Mouse (Mus musculus) cerebellum, adult 2 months (tissue): Measurements from ENCODE around the gene Orai2. TPM values are rescaled to one million over a fixed set of nuclear protein-coding genes. Genes with fewer than 3 reads are reported as not detected.
"Not testable (repeated sequence)": the region's sequence is repeated elsewhere in the genome, so short reads cannot be mapped to it uniquely, and the experiment has no call there.

Experiments
- DNase-seq, 2 experiments: peaks; one replicate each; pipeline ENCODE4 v3.0.0; 2021
- H3K27ac ChIP-seq: fragments of 200-500 bp; 2 replicates; pipeline ENCODE4 v1.5.1; 2012; ENCODE audit warnings: low read length, control low read depth, inconsistent platforms; ENCODE audit not compliant: insufficient read depth
- H3K27me3 ChIP-seq: fragments of 200-500 bp; 2 replicates; pipeline ENCODE4 v1.6.1; 2012; ENCODE audit warnings: inconsistent platforms, mild to moderate bottlenecking, low read length, moderate library complexity; ENCODE audit not compliant: control insufficient read depth, insufficient read depth
- H3K4me1 ChIP-seq: fragments of 200-500 bp; 2 replicates; pipeline ENCODE4 v1.6.1; 2011; ENCODE audit warnings: low read length; ENCODE audit not compliant: control insufficient read depth, insufficient read depth
- H3K4me3 ChIP-seq: fragments of 200-500 bp; replicated peaks from 2 replicates; pipeline ENCODE3; 2011; ENCODE audit warnings: mild to moderate bottlenecking, low read depth, low read length, control low read depth; ENCODE audit not compliant: insufficient read depth
- CTCF ChIP-seq: fragments of 200-500 bp; IDR thresholded peaks from 2 replicates; pipeline ENCODE4 v1.5.1; 2011; ENCODE audit warnings: low read depth, mild to moderate bottlenecking, control low read depth, low read length, moderate library complexity, borderline replicate concordance; ENCODE audit not compliant: insufficient read depth
- POLR2A ChIP-seq: fragments of 200-500 bp; IDR thresholded peaks from 2 replicates; pipeline ENCODE4 v1.6.1; 2011; ENCODE audit warnings: low read length, control low read depth, borderline replicate concordance; ENCODE audit not compliant: insufficient read depth
- WGBS: fragments of 180-500 bp; shearing (Covaris S2); methylation state at CpG from one replicate; pipeline ENCODE4 v1.1.7; 2018; 5-methylcytosine and 5-hydroxymethylcytosine counted together
- polyA plus RNA-seq: library from polyadenylated mRNA; depleted of rRNA; stranded (reverse); fragments of >200 nt; gene quantifications from 2 replicates; pipeline ENCODE4 v1.2.3, GENCODE M21; 2012; rRNA removed

The Orai2 gene
- 64.9 and 66.9 TPM in 2 replicates for polyA plus RNA-seq

- Histone ChIP-seq H3K27ac (peak within 1 kb of the TSS; percentile 64), H3K4me1 (peaks cover 17% of the 10 kb centered on the region)
- peak; percentile 86 to 87 for DNase-seq
Measured at GRCm38 (mm10) chr5:136170512-136171362, at the start of gene Orai2. Gene Orai2, minus strand, starts transcription at chr5:136170713.

DNA sequence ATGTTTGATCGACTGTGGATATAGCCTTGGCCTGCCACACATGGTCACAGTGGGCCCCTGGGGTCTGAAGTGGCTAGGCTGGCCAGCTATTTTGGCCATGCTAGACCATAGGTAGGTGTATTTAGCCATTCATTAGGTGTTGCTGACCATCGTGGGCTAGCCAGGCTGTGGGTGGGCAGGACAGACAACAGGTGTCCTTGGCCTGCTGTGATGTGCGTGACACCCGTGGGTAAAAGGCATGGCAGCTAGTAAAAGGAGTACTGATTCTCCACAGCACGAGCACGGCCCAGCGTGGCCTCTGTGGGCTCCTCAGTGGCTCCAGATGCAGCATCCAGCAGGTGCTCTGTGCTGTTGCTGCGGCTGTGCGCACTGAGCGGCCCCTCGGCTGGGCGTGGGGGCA lies 48.1 kb upstream of the Orai2 start:
- Histone ChIP-seq H3K27ac (no peak overlapping the region), H3K4me3 (no peak overlapping the region), H3K4me1 (no peaks in the 10 kb centered on the region), H3K27me3 (no peaks in the 10 kb centered on the region)
- WGBS: 72% methylated on average over 12 of the region's 12 CpGs
- TF ChIP-seq POLR2A (no peak), CTCF (no peak)
- DNase-seq: no peak

More at GRCm38 (mm10) chr5:136170512-136171362, at the start of gene Orai2:
- TF ChIP-seq POLR2A (peak; percentile 45; the same call in 1 of the 2 replicates), CTCF (no peak)
- WGBS: 1% methylated on average over 49 of the region's 49 CpGs
- Histone ChIP-seq H3K4me3 (peak within 1 kb of the TSS; percentile 98), H3K27me3 (no peaks in the 10 kb centered on the region)

DNA sequence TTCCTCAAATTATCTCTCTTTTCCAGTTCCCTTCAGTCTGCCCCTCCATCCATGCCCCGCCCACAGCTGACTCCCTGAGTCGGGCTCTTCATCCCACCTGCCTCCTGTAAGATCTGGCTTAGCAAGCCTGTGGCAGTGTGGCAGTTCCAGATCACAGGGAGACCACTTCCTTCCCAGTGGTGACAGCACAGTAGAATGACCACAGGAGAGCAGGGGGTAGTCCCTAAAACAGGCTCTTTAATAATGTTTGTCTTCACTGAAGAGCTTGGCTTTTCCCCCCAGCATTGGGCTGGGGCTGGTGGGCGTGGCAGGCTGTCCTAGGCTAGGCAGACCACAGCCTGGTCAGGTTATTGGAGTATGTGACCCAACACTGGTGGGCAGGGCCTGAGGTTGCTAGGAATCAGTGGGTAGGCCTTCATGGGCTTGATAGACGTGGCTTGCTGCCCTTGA lies 47.4 kb upstream of the Orai2 start:
- TF ChIP-seq CTCF: no peak
- TF ChIP-seq POLR2A: no peak
- Histone ChIP-seq H3K27me3 (no peaks in the 10 kb centered on the region), H3K4me1 (no peaks in the 10 kb centered on the region), H3K4me3 (no peak overlapping the region), H3K27ac (no peak overlapping the region)
- DNase-seq: no peak
- WGBS: 66% methylated on average over 4 of the region's 4 CpGs

DNA sequence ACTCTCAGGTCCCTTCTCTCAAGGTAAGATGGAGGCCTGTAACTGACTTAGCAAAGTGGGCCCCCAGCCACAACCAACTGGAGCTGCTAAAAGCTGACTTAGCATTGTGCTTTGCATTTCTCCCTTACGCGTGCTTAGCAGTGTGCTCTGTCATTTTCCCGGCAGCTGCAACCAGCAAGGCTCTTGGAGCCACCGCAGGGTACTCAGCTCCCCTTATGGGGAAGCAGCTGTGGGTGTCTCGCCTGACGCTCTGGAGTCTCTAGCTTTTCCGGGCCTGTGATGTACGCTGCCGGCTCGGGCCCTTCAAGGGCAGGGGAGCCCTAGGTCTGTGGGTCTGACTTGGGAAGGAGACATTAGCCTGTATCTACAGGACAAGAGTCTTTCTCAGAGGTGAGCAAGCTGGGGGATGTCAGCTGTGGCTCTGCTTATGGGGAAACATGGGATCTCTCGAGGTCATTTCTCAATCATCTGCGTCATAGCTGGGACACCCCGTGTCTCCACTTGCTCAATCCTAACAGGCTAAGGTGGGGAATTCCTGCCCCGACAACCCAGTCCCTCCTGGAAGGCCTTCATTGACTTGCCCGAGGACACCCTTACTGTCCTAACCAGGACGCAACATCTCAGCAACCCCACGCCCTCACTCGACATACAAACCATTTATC lies 46.6 kb upstream of the Orai2 start:
- TF ChIP-seq CTCF (no peak), POLR2A (no peak)
- H3K4me1 ChIP-seq: no peaks in the 10 kb centered on the region
- H3K4me3 ChIP-seq: no peak overlapping the region
- no peak overlapping the region for H3K27ac ChIP-seq
- no peak for DNase-seq
- WGBS: 82% methylated on average over 18 of the region's 18 CpGs
- H3K27me3 ChIP-seq: no peaks in the 10 kb centered on the region

DNA sequence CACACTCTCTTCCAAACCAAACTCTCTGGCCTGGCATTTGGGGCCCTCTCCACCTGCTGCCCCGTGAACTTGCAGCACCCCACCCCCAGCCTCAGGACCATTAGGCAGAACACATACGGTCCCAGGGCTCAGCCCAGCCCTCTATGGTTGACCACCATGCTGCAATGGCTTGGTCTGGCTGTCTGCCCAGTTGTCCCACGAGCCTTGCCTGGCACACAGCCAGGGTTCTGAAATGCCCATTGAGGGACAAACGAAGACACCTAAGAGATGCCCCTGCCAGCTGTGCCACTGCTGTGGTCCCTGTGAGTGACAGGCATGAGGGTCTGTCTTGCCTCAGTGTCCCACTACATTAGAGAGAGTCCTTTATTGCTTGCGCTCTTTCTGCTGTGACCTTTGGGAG lies 45.4 kb upstream of the Orai2 start:
- no peak for DNase-seq
- 20% methylated on average over 5 of the region's 5 CpGs for WGBS
- Histone ChIP-seq H3K4me3 (no peak overlapping the region), H3K27ac (no peak overlapping the region), H3K27me3 (no peaks in the 10 kb centered on the region), H3K4me1 (no peaks in the 10 kb centered on the region)
- TF ChIP-seq POLR2A (no peak), CTCF (no peak)

DNA sequence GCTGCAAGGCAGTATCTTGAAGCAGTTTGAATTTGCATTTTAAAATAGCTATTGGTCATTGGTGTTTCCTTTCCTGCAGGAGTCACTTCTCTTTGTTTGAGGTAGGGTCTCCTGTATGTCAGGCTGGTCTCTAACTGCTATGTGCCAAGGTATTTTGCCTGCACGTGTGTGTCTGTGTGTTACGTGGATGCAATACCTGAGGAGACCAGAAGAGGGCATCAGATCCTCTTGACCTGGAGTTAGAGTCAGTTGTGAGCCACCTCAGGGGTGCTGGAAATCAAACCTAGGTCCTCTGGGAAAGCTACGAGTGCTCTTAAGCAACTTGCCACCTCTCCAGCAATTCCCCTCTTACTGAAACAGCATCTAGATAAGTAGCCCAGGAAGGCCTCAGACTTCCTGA lies 44.7 kb upstream of the Orai2 start:
- no peak for DNase-seq
- WGBS: 87% methylated on average over 3 of the region's 3 CpGs
- Histone ChIP-seq H3K4me3 (no peak overlapping the region), H3K4me1 (no peaks in the 10 kb centered on the region), H3K27ac (no peak overlapping the region), H3K27me3 (no peaks in the 10 kb centered on the region)
- TF ChIP-seq CTCF (peak; percentile 19; the same call in 1 of the 2 replicates), POLR2A (no peak)

- Histone ChIP-seq H3K27ac (no peak overlapping the region), H3K27me3 (no peaks in the 10 kb centered on the region), H3K4me3 (no peak overlapping the region), H3K4me1 (no peaks in the 10 kb centered on the region)
- WGBS: 59% methylated on average over 5 of the region's 5 CpGs
- no peak for DNase-seq
- TF ChIP-seq POLR2A (no peak), CTCF (no peak)
Measured at GRCm38 (mm10) chr5:136213716-136214115, 43.2 kb upstream of the Orai2 start.

GRCm38 (mm10) chr5:136212716-136213115 lies 42.2 kb upstream of the Orai2 start:
- no peak for DNase-seq
- no peaks in the 10 kb centered on the region for H3K4me1 ChIP-seq
- no peak overlapping the region for H3K27ac ChIP-seq
- TF ChIP-seq POLR2A (no peak), CTCF (no peak)
- 92% methylated on average over 11 of the region's 11 CpGs for WGBS
- H3K27me3 ChIP-seq: no peaks in the 10 kb centered on the region
- H3K4me3 ChIP-seq: no peak overlapping the region

- WGBS: 90% methylated on average over 14 of the region's 14 CpGs
- DNase-seq, H3K4me3 ChIP-seq, H3K27me3 ChIP-seq, H3K27ac ChIP-seq, H3K4me1 ChIP-seq: not testable (repeated sequence)
Measured at GRCm38 (mm10) chr5:136211341-136212102, 41.0 kb upstream of the Orai2 start.
